Mouse (Mus musculus) kidney, adult 10 weeks (tissue): ENCODE data around the gene D430019H16Rik. TPM values are rescaled to one million over a fixed set of nuclear protein-coding genes. Genes with fewer than 3 reads are reported as not detected.

Experiments
- polyA plus RNA-seq: library from polyadenylated mRNA; stranded (reverse); fragments of 350-450 nt; fragmentation: Illumina TruSeq; extraction: RNeasy Lipid Tissue Mini Kit (QIAGEN cat#74804); gene quantifications from one replicate; pipeline ENCODE4 v1.2.3, GENCODE M21; 2014; ENCODE audit warnings: low read depth, low replicate concordance

The D430019H16Rik gene
- polyA plus RNA-seq, result 1.8 TPM

DNA sequence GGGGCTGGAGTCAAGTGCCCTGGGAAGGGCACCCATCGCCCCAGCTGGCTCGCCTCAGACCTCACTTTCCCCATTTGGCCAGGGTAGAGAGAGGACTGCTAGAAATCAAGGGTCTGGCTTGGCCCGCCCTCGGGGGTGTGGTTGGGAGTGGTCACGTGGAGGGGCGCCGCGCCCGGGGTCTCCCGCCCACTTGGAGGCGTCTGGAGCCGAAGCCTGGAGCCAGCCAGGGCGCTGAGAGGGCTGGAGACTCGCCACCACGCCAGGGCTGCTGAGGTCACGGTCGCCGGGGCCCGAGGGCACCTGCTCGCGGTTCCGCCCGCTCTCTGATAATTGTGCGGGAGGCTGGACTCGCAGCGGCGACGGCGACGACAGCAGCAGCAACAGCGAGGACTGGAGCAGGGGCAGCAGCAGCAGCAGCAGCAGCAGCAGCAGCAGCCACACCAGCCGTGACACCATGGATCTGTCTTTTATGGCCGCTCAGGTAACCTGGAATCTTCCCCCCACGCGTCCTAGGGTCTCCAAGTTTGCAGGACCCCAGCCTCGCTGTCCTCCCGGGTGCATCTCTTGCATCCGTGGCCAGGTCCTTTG lies at the start of gene D430019H16Rik:
TSS of gene D430019H16Rik (plus strand) at position 187 of the 588 bp plus-strand sequence.

Other genes with a start within 250 kb of the D430019H16Rik start
- gene Tcl1, start 231.1 kb upstream of the D430019H16Rik start, polyA plus RNA-seq, result not detected
- gene Tunar, start 120.0 kb upstream of the D430019H16Rik start, polyA plus RNA-seq, result not detected
- 0.36 TPM for gene Bdkrb2, start 109.4 kb downstream of the D430019H16Rik start, polyA plus RNA-seq
- gene Bdkrb1, start 149.2 kb downstream of the D430019H16Rik start, polyA plus RNA-seq, result not detected
- 17.5 TPM for gene Gskip, start 231.0 kb downstream of the D430019H16Rik start, polyA plus RNA-seq
- gene Atg2b, start 231.4 kb downstream of the D430019H16Rik start, polyA plus RNA-seq, result 9.8 TPM